In genomic region chr8:84837149-84837911, GRCm38 (mm10) we compare ENCODE assay signal across 9 mouse cellular contexts. TPM values are rescaled to one million over a fixed set of nuclear protein-coding genes. Genes with fewer than 3 reads are reported as not detected.
A peak's percentile ranks its signal among the peaks of the same experiment; 100 is the strongest.
DNase-seq lines count a peak whose midpoint lies in the region; ATAC-seq and TF ChIP-seq lines count a peak whose summit lies in the region.
"Had no signal": no experiment of that assay in that cellular context is flagged by ENCODE, and none has a peak within 500 bp of the region (broad histone marks: within the 10 kb centered on the region; RNA-seq: fewer than 3 reads in every experiment).

No protein-coding gene starts in this region.

- peak overlapping the region; percentile 30 for H3K4me2 ChIP-seq in limb, embryonic 12.5 days

- no peak for TF ChIP-seq POLR2A in testis, adult 2 months (IDR thresholded peaks at IDR 0.05; ENCODE audit: control insufficient read depth, low read depth, low read length)
- TF ChIP-seq POLR2A in kidney, adult 2 months (IDR thresholded peaks at IDR 0.05; ENCODE audit: low read depth, low read length), result no peak

- H3K4me1 ChIP-seq in heart, embryonic 10.5 days, result peaks cover 39% of the 10 kb centered on the region
- H3K4me1 ChIP-seq in testis, adult 2 months (ENCODE audit: control insufficient read depth, insufficient read depth, low read length), result peaks cover 8% of the 10 kb centered on the region
- H3K4me1 ChIP-seq in limb, embryonic 12.5 days (replicated peaks), result peaks cover 42% of the 10 kb centered on the region
- peaks cover 7% of the 10 kb centered on the region; the same call in 1 of the 2 replicates for H3K4me1 ChIP-seq in kidney, adult 2 months (ENCODE audit: control insufficient read depth, insufficient read depth, low read length)

- H3K9ac ChIP-seq in limb, embryonic 12.5 days (replicated peaks), result peak overlapping the region; percentile 44; the same call in 1 of the 2 replicates

- no peak for TF ChIP-seq CTCF in testis, adult 2 months (IDR thresholded peaks at IDR 0.05; ENCODE audit: control insufficient read depth, insufficient read depth, insufficient replicate concordance, low read depth, low read length)
- TF ChIP-seq CTCF in kidney, adult 2 months (conservative IDR thresholded peaks at IDR 0.05; ENCODE audit: insufficient read depth, insufficient read length, low read depth, low read length), result no peak

- peak overlapping the region; percentile 15; the same call in 1 of the 2 replicates for H3K4me3 ChIP-seq in heart, embryonic 10.5 days
- no peak overlapping the region for H3K4me3 ChIP-seq in testis, adult 2 months (ENCODE audit: control insufficient read depth, low read depth, low read length)
- H3K4me3 ChIP-seq in limb, embryonic 12.5 days (replicated peaks), result peak overlapping the region; percentile 11
- no peak overlapping the region for H3K4me3 ChIP-seq in kidney, adult 2 months (ENCODE audit: insufficient read depth, low read depth, low read length)

- peak overlapping the region; percentile 64; the same call in 1 of the 2 replicates for H3K27ac ChIP-seq in heart, embryonic 10.5 days
- peak overlapping the region; percentile 12; the same call in 1 of the 2 replicates for H3K27ac ChIP-seq in testis, adult 2 months (ENCODE audit: control insufficient read depth, insufficient read depth, low read depth, low read length)
- peak overlapping the region; percentile 84 for H3K27ac ChIP-seq in limb, embryonic 12.5 days
- no peak overlapping the region for H3K27ac ChIP-seq in kidney, adult 2 months (ENCODE audit: insufficient read depth, low read depth, low read length)

- no peak for DNase-seq in heart, embryonic 10.5 days (ENCODE audit: low spot score)
- DNase-seq in heart, postnatal 4 days, result no peak
- DNase-seq in testis, postnatal 10 days (ENCODE audit: low spot score), result no peak
- no peak for DNase-seq in thymus, postnatal 25 days
- DNase-seq in gastrocnemius, adult 18-20 months (ENCODE audit: low spot score), result no peak
- DNase-seq in kidney, adult 2 months, result no peak

- H3K9me3 ChIP-seq in heart, embryonic 10.5 days, result no peaks in the 10 kb centered on the region
- H3K9me3 ChIP-seq in limb, embryonic 12.5 days, result no peaks in the 10 kb centered on the region

- 52% methylated on average over 8 of the region's 8 CpGs for WGBS in heart, embryonic 10.5 days
- WGBS in limb, embryonic 12.5 days, result 30% methylated on average over 8 of the region's 8 CpGs
- WGBS in kidney, adult 2 months, result 57% methylated on average over 8 of the region's 8 CpGs

- peak; percentile 35 for ATAC-seq in limb, embryonic 12.5 days (ENCODE audit: insufficient number of reproducible peaks, insufficient read depth, low FRiP score, low TSS enrichment, low read depth)
- ATAC-seq: inflammation-experienced regulatory T-cells, adult 6 months had no signal

- peaks cover 62% of the 10 kb centered on the region for H3K36me3 ChIP-seq in heart, embryonic 10.5 days
- H3K36me3 ChIP-seq in testis, adult 2 months (ENCODE audit: control insufficient read depth, insufficient read depth, low read length), result peaks cover 1% of the 10 kb centered on the region; the same call in 1 of the 2 replicates
- H3K36me3 ChIP-seq in limb, embryonic 12.5 days, result peaks cover 72% of the 10 kb centered on the region
- H3K36me3 ChIP-seq in kidney, adult 2 months (ENCODE audit: control insufficient read depth, insufficient read depth, low read length), result peaks cover 4% of the 10 kb centered on the region

- H3K27me3 ChIP-seq in heart, embryonic 10.5 days (ENCODE audit: insufficient read depth, poor library complexity, severe bottlenecking), result no peaks in the 10 kb centered on the region
- H3K27me3 ChIP-seq in testis, adult 2 months (ENCODE audit: control insufficient read depth, insufficient read depth, low read length), result no peaks in the 10 kb centered on the region
- H3K27me3 ChIP-seq in limb, embryonic 12.5 days, result no peaks in the 10 kb centered on the region
- no peaks in the 10 kb centered on the region for H3K27me3 ChIP-seq in kidney, adult 2 months (replicated peaks; ENCODE audit: control insufficient read depth, insufficient read depth, low read length)

RNA-seq across cellular contexts. Expression of gene Rad23a, which starts 3.1 kb away (rescaled TPM):
- 137 and 154 TPM in 2 replicates for polyA plus RNA-seq in heart, embryonic 10.5 days (2016; fragmentation: Nextera tagmentation; extraction: Ambion mirVana)
- total RNA-seq in heart, postnatal 4 days (2021), result 10 to 100 TPM; 90.9 to 91.8 TPM
- 106 and 110 TPM in 2 replicates for polyA plus RNA-seq in testis, adult 2 months (2012; rRNA removed)
- polyA plus RNA-seq in limb, embryonic 12.5 days (2016; fragmentation: Nextera tagmentation; extraction: Ambion mirVana), result 104 and 109 TPM in 2 replicates
- total RNA-seq in gastrocnemius, adult 18-20 months (2021), result 100 to 1,000 TPM; 171 to 176 TPM
- 73.0 TPM in 2 replicates for polyA plus RNA-seq in kidney, adult 2 months (2012; rRNA removed)

RNA-seq across cellular contexts. Expression of gene Gadd45gip1, which starts 6.0 kb away (rescaled TPM):
- 57.3 and 60.5 TPM in 2 replicates for polyA plus RNA-seq in heart, embryonic 10.5 days (2016; fragmentation: Nextera tagmentation; extraction: Ambion mirVana)
- 10 to 100 TPM; 24.2 to 26.2 TPM for total RNA-seq in heart, postnatal 4 days (2021)
- polyA plus RNA-seq in testis, adult 2 months (2012; rRNA removed), result 9.4 and 12.0 TPM in 2 replicates
- 46.5 and 48.6 TPM in 2 replicates for polyA plus RNA-seq in limb, embryonic 12.5 days (2016; fragmentation: Nextera tagmentation; extraction: Ambion mirVana)
- total RNA-seq in gastrocnemius, adult 18-20 months (2021), result 10 to 100 TPM; 22.9 to 24.2 TPM
- polyA plus RNA-seq in kidney, adult 2 months (2012; rRNA removed), result 24.2 and 41.0 TPM in 2 replicates

RNA-seq across cellular contexts. Expression of gene Calr, which starts 9.4 kb away (rescaled TPM):
- 881 and 1,047 TPM in 2 replicates for polyA plus RNA-seq in heart, embryonic 10.5 days (2016; fragmentation: Nextera tagmentation; extraction: Ambion mirVana)
- 100 to 1,000 TPM; 320 to 358 TPM for total RNA-seq in heart, postnatal 4 days (2021)
- polyA plus RNA-seq in testis, adult 2 months (2012; rRNA removed), result 318 and 384 TPM in 2 replicates
- polyA plus RNA-seq in limb, embryonic 12.5 days (2016; fragmentation: Nextera tagmentation; extraction: Ambion mirVana), result 764 and 842 TPM in 2 replicates
- total RNA-seq in gastrocnemius, adult 18-20 months (2021), result 100 to 1,000 TPM; 145 to 160 TPM
- 316 and 337 TPM in 2 replicates for polyA plus RNA-seq in kidney, adult 2 months (2012; rRNA removed)

RNA-seq across cellular contexts. Expression of gene Dand5, which starts 14.7 kb away (rescaled TPM):
- 5.3 TPM in 2 replicates for polyA plus RNA-seq in heart, embryonic 10.5 days (2016; fragmentation: Nextera tagmentation; extraction: Ambion mirVana)
- 1 to 10 TPM; 3.4 to 3.6 TPM for total RNA-seq in heart, postnatal 4 days (2021)
- 27.1 and 29.7 TPM in 2 replicates for polyA plus RNA-seq in testis, adult 2 months (2012; rRNA removed)
- polyA plus RNA-seq in limb, embryonic 12.5 days (2016; fragmentation: Nextera tagmentation; extraction: Ambion mirVana), result 4.1 and 5.1 TPM in 2 replicates
- total RNA-seq in gastrocnemius, adult 18-20 months (2021), result 10 to 100 TPM; 12.8 to 12.9 TPM
- 4.4 and 4.5 TPM in 2 replicates for polyA plus RNA-seq in kidney, adult 2 months (2012; rRNA removed)

RNA-seq across cellular contexts. Expression of gene Farsa, which starts 19.5 kb away (rescaled TPM):
- 80.8 and 108 TPM in 2 replicates for polyA plus RNA-seq in heart, embryonic 10.5 days (2016; fragmentation: Nextera tagmentation; extraction: Ambion mirVana)
- total RNA-seq in heart, postnatal 4 days (2021), result 10 to 100 TPM; 36.3 to 37.0 TPM
- polyA plus RNA-seq in testis, adult 2 months (2012; rRNA removed), result 50.4 and 55.7 TPM in 2 replicates
- 109 and 114 TPM in 2 replicates for polyA plus RNA-seq in limb, embryonic 12.5 days (2016; fragmentation: Nextera tagmentation; extraction: Ambion mirVana)
- total RNA-seq in gastrocnemius, adult 18-20 months (2021), result 10 to 100 TPM; 22.8 to 25.2 TPM
- 37.5 and 37.6 TPM in 2 replicates for polyA plus RNA-seq in kidney, adult 2 months (2012; rRNA removed)

Comparison
In these comparisons a context has a peak if more than half of its experiments do, and no peak if none do; other contexts are left out.
1. H3K4me3 ChIP-seq: peak in heart, embryonic 10.5 days (single experiment) and limb, embryonic 12.5 days (single experiment); none in testis, adult 2 months (single experiment) and kidney, adult 2 months (single experiment).